Mouse (Mus musculus) embryo, embryonic 9.5 days (tissue): ENCODE measurements at regions not wholly inside any gene's neighbourhood (a gene's known extent, or its start where the extent isn't known, plus 50 kb on each side); places are given as distances from the start of the nearest gene placed in this dataset.

Experiments
- DNase-seq: peaks from one replicate; pipeline ENCODE4 v3.0.0-alpha.2; 2017; ENCODE audit errors: extremely low spot score

DNA sequence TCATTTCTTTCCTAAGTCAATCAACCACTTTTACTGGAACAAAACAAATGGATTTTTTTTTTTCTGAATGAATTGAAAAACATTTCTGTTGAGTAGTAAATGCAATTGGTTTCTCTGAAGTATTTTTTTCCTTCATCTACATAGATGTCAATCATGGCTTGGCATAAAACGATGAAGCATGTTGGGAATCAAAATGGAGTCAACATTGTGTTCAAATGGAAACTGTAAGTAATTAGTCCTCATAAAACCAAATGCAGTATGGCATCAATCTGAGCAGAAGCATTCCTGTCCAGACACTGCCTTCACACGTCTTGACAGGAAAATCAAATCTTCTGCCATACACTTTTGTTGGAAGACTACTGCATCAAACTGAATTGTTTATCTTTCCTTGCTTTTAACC, 237.0 kb downstream of the Pcdh18 start:
- no peak for DNase-seq

DNA sequence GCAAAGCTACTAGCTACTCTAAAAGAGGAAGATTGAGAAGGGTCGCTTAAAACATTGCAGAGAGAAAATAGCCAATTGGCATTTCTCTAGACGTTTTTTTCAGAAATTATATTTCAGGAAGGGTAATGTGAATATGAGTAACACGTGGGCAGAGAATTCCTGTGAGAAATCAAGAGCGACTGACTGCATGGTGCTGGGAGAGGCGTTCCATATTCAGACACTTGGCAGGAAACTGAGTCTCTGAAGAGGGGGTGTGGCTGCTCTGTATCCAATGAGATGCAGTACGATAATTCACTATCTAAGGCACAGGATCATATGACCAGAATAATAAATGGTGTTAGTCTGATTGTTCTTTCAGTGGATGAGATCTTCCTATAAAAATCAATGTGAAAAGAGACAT, 252.5 kb downstream of the Pcdh18 start:
- no peak for DNase-seq

DNA sequence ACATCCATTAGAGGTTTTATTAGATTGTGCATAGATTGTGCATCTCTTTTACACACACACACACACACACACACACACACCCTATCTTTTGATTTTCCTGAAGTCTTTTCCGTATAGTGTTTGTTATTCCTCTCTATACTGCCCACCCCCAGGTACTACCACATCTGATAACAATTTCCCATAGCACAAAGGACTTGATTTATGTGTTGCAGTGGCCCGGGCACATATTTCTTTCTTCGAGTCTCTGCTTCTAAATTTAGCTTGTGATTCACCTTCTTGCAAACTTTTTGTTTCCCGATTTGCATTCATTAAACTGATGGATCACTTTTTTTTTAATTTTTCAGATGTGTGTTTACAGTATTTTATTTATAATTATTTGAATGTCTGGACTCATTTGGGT, 254.8 kb downstream of the Pcdh18 start:
- no peak for DNase-seq

DNA sequence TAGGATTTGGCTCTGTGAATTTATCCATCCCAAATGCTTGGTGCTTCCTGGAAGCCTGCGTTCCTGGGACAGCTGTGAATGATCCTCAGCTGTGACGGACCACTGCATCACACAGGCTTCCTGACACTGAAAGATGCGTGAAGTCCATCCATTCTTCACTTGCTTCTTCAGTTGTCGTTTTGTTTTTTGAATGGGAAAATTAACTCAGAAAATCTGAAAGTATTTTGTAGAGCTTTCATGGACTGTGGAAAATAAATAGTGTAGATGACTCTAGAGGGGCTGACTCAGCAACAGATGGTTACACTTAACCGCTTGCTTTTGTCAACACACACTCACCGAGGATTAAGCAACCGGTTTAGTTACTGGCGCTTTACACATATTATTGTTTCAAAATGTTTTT, 272.0 kb downstream of the Pcdh18 start:
- DNase-seq: no peak
